Mouse (Mus musculus): ENCODE data around the gene Slc44a4.

- TF ChIP-seq CTCF (IDR thresholded peaks at IDR 0.05; ENCODE audit: low read depth, low read length) (no peak), POLR2A (IDR thresholded peaks at IDR 0.05; ENCODE audit: borderline replicate concordance, low read depth, low read length) (no peak)
Observed at GRCm38 (mm10) chr17:34879336-34879879, 34.9 kb upstream of the Slc44a4 start, which contains the start of gene Zbtb12.
